Mouse (Mus musculus) midbrain, embryonic 10.5 days (tissue): ENCODE results near the gene Depdc7. TPM values are rescaled to one million over a fixed set of nuclear protein-coding genes. Genes with fewer than 3 reads are reported as not detected.

Experiments used
- DNase-seq: peaks from one replicate; pipeline ENCODE4 v3.0.0-alpha.2; 2017; ENCODE audit warnings: low spot score
- H3K27ac ChIP-seq: fragments of 300-500 bp; sonication (generic); replicated peaks from 2 replicates; pipeline ENCODE4 v1.5.1; 2016; ENCODE audit warnings: mild to moderate bottlenecking
- H3K27me3 ChIP-seq: fragments of 300-500 bp; sonication (generic); 2 replicates; pipeline ENCODE4 v1.6.1; 2016; ENCODE audit warnings: low read depth, mild to moderate bottlenecking; ENCODE audit not compliant: poor library complexity, severe bottlenecking
- H3K36me3 ChIP-seq: fragments of 300-500 bp; sonication (generic); 2 replicates; pipeline ENCODE4 v1.6.1; 2016; ENCODE audit warnings: mild to moderate bottlenecking, moderate library complexity
- H3K4me1 ChIP-seq: fragments of 300-500 bp; sonication (generic); 2 replicates; pipeline ENCODE4 v1.6.1; 2016
- H3K4me3 ChIP-seq: fragments of 300-500 bp; sonication (generic); 2 replicates; pipeline ENCODE4 v1.5.1; 2016; ENCODE audit warnings: mild to moderate bottlenecking, moderate library complexity
- H3K9me3 ChIP-seq: fragments of 300-500 bp; sonication (generic); replicated peaks from 2 replicates; pipeline ENCODE4 v1.6.1; 2016; ENCODE audit warnings: mild to moderate bottlenecking
- WGBS: fragments of 180-500 bp; shearing (Covaris S2); methylation state at CpG from one replicate; pipeline ENCODE4 v1.1.7; 2016; 5-methylcytosine and 5-hydroxymethylcytosine counted together
- polyA plus RNA-seq: library from polyadenylated mRNA; unstranded; fragments of >200 nt; fragmentation: Nextera tagmentation; extraction: Ambion mirVana; gene quantifications from 2 replicates; pipeline ENCODE4 v1.2.1, GENCODE M21; 2016

Gene Depdc7
- 3.5 TPM in 2 replicates for polyA plus RNA-seq

DNA sequence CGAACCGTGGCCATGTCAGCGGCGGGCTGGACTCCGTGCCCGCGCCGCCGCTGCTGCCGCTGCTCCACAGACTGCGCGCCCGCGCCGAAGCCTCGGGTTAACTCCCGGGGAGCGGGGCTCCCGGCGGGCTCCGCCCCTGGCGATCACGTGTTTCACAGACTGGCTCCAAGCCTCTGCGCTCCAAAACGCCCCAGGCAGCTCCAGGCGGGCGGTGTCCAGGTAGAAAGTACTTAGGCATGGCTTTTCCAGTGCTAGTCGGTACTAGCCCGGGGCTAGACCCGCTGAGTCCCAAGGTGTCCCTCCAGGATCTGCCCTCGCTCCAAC, at the start of gene Depdc7:
Gene Depdc7 (minus strand): TSS at position 138 of the 324 bp plus-strand sequence.
- H3K27ac ChIP-seq: peak within 1 kb of the TSS; percentile 83
- H3K27me3 ChIP-seq: peaks cover 46% of the 10 kb centered on the region
- 0% methylated on average over 31 of the region's 31 CpGs for WGBS

DNA sequence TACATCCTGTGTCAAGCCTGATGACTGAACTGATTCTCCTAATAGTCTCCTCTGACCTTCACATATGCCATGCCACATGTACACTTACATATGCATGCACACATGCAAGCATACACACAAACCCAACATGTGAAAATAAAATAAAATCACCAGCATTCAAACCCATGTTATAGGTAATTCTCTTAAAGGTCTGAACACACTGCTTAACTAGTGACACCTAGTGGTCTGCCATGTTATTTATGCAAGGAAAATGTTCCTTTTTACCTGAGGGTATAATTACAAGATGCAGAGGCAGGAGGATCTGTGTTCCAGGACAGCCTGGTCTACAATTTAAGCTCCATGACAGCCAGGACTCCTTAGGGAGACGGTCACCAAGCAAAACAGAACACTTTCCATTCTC, 32.1 kb upstream of the Depdc7 start:
- no peaks in the 10 kb centered on the region for H3K4me1 ChIP-seq
- no peak for DNase-seq
- H3K4me3 ChIP-seq: no peak overlapping the region
- peaks cover 94% of the 10 kb centered on the region for H3K36me3 ChIP-seq
- H3K9me3 ChIP-seq: no peaks in the 10 kb centered on the region
- WGBS: 89% methylated on average over 1 of the region's 1 CpGs
- no peak overlapping the region for H3K27ac ChIP-seq
- H3K27me3 ChIP-seq: no peaks in the 10 kb centered on the region

More for the DNA sequence above, at the start of gene Depdc7:
- peak; percentile 86 for DNase-seq
- Histone ChIP-seq H3K4me1 (peaks cover 24% of the 10 kb centered on the region), H3K4me3 (peak within 1 kb of the TSS; percentile 78), H3K36me3 (no peaks in the 10 kb centered on the region), H3K9me3 (no peaks in the 10 kb centered on the region)

DNA sequence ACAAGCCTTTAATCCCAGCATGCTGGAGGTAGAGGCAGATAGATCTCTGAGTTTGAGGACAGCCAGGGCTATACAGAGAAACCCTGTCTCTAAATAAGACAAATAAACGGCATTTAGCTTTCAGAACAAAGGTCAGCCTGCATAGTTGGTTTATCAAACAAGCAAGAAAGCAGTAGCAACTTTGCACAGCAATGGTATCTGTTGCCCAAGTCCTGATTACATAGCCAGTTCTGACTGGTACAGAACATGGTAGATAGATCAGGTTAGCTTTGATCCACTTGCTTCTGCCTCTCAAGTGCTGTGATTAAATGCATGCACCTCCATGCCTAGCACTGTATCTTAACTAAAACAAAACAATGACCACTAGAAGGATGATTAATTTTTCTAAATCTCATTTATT, 26.0 kb upstream of the Depdc7 start:
- H3K9me3 ChIP-seq: no peaks in the 10 kb centered on the region
- peaks cover 97% of the 10 kb centered on the region for H3K36me3 ChIP-seq
- no peak overlapping the region for H3K27ac ChIP-seq
- DNase-seq: no peak
- 94% methylated on average over 1 of the region's 1 CpGs for WGBS
- H3K4me3 ChIP-seq: no peak overlapping the region
- no peaks in the 10 kb centered on the region for H3K4me1 ChIP-seq
- no peaks in the 10 kb centered on the region for H3K27me3 ChIP-seq

DNA sequence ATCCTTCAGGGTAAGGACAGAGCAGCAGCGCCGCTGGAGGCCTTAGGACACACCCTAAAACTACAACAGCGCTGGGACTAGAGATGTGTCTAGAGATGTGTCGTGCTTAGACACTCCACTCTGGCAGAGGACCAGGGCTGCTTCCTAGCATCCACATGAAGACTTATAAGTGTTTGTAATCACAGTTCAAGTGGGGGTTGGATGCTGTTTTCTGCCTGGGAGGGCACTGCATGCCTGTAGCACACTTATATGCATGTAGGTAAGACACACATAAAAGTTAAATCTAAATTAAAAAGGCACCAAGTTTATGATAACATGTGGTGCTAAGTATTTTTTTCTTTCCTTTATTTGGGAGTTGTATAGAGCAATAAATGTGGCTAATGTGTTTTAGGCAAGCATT, 21.3 kb upstream of the Depdc7 start:
- H3K27me3 ChIP-seq: no peaks in the 10 kb centered on the region
- no peaks in the 10 kb centered on the region for H3K4me1 ChIP-seq
- no peak for DNase-seq
- 94% methylated on average over 4 of the region's 4 CpGs for WGBS
- peaks cover 96% of the 10 kb centered on the region for H3K36me3 ChIP-seq
- H3K9me3 ChIP-seq: no peaks in the 10 kb centered on the region
- no peak overlapping the region for H3K27ac ChIP-seq
- H3K4me3 ChIP-seq: no peak overlapping the region

DNA sequence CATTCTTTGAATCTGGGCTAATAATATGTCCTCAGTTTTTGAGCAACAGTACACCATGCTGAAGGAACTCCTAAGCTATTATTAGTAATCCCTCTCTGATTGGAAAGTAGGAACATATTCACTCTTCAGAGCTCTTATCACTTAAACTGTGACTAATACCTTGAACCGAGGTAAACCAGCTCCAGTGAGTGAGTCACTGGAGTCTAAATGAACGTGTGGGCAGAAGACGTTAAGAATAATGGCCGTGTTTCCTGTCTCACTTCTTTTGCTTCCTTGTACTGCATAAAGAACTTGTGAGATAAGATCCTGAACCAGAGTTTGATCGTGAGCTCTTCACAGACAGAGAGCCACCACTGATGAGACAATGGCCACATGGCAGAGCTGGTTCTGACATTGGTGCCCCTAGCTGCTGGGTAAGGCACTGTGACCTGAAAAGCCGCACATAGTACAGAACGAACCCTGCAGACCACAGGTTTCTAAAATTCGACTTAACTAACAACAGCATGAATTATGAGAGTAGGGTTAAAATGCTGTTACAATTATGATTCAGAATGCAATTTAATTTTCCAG, 20.5 kb upstream of the Depdc7 start:
- Histone ChIP-seq H3K27me3 (no peaks in the 10 kb centered on the region), H3K9me3 (no peaks in the 10 kb centered on the region), H3K36me3 (peaks cover 94% of the 10 kb centered on the region), H3K4me1 (no peaks in the 10 kb centered on the region), H3K27ac (no peak overlapping the region), H3K4me3 (no peak overlapping the region)
- WGBS: 92% methylated on average over 8 of the region's 8 CpGs
- DNase-seq: no peak

DNA sequence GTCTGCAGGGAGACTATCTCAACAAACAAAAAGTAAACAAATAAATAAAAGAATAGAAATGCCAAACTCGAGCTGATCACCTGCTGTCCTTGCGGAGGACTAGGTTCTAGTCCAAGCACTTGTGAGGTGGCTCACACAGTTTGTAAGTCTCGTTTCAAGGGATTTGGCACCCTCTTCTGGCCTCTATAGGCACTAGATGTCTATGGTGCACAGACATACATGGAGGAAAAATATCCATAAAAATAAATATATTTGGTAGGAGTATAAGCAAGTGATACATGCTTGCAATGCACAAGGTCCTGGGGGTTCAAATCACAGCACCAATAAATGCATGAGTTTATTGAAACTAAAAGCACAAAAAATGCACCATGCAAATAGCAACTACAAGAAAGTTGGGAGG, 7.9 kb upstream of the Depdc7 start:
- H3K36me3 ChIP-seq: peaks cover 6% of the 10 kb centered on the region
- no peaks in the 10 kb centered on the region for H3K27me3 ChIP-seq
- H3K4me1 ChIP-seq: no peaks in the 10 kb centered on the region
- no peaks in the 10 kb centered on the region for H3K9me3 ChIP-seq
- no peak overlapping the region for H3K27ac ChIP-seq
- H3K4me3 ChIP-seq: no peak overlapping the region
- DNase-seq: no peak
- 70% methylated on average over 3 of the region's 3 CpGs for WGBS

DNA sequence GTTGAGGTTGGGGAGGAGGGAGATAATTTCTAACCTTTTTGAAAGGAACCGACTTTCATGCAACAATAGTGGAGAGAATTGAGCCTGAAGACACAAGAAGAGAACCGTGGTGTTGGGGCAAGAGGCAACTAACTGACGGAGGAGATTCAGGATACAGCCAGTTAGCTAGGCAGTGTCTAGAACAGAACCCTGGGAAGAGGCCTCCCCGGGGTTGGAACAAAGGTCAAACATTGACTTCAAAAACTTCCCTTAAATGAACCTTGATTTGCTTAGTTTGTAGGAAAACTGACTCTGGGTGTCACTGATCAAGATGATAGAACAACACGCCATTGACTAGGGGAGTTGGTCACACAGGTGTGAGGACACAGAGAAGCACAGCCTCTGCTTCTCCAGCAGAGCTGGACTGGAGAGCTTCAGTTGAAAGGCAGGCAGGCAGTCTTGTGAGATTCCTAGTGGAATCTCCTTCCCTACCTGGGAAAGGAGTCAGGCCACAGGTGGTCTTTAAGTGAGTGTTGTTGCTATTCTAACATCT, 6.0 kb upstream of the Depdc7 start:
- no peak for DNase-seq
- Histone ChIP-seq H3K36me3 (peaks cover 6% of the 10 kb centered on the region), H3K4me3 (no peak overlapping the region), H3K27me3 (peaks cover 6% of the 10 kb centered on the region), H3K27ac (no peak overlapping the region), H3K4me1 (no peaks in the 10 kb centered on the region), H3K9me3 (no peaks in the 10 kb centered on the region)
- WGBS: 81% methylated on average over 5 of the region's 5 CpGs

DNA sequence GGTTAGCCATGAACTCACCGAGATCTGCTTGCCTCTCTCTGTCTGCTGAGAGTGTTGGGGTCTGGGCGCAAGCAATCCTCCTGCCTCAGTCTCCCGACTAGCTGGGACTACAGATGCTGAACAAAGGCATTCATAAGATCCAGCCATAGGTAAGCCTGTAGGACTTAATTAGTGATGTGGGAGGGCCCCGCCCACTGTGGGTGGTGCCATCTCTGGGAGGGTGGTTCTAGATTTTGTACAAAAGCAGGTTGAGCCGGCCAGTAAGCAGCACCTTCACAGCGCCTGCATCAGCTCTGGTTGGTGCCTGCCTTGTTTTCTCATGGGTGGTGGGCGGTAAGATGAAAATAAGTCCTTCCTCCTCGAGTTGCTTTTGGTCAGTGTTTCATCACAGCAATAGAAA, 3.6 kb upstream of the Depdc7 start:
- Histone ChIP-seq H3K4me3 (no peak overlapping the region), H3K9me3 (no peaks in the 10 kb centered on the region), H3K4me1 (peaks cover 18% of the 10 kb centered on the region), H3K36me3 (no peaks in the 10 kb centered on the region), H3K27me3 (peaks cover 30% of the 10 kb centered on the region), H3K27ac (no peak overlapping the region)
- no peak for DNase-seq
- WGBS: 60% methylated on average over 8 of the region's 8 CpGs

DNA sequence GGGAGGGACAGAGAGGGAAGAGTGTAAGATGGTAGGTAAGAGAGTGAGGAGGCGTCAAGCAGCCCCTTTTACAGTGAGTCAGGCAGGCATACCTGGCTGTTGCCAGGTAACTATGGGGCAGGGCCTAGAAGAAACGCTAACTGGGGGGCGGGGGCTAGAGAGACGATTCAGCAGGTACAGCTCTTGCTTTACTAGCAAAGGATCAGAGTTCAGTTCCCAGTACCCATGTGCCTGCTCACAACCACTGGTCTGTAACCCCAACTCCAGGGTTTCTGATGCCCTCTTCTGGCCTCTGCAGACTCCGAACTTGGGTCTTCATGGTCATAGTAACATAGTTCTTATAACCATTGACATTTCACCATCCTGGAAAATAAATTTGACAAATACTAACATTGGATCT, 1.3 kb upstream of the Depdc7 start:
- no peak for DNase-seq
- no peaks in the 10 kb centered on the region for H3K9me3 ChIP-seq

DNA sequence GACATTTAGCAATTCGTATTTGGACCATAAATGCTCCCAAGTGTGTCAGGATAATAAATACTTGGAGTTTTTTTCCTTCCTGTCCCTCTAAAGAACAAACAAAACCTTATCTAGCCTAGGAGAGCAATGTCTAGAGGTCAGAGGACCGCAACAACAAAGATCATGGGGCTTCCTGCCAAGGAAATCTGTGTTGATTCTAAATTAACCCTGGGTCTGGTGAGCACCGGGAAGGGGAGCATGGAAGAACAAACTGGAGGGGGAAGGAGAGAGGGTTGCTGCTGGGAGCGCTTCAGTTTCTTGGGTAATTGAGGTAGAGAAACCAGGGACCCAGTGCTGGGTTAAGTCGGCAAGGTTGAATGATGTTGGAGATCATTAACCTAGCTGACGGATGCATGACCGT, 482 bp upstream of the Depdc7 start:
- H3K4me3 ChIP-seq: peak overlapping the region; percentile 78
- peaks cover 46% of the 10 kb centered on the region for H3K27me3 ChIP-seq
- no peak overlapping the region; the same call in 1 of the 2 replicates for H3K27ac ChIP-seq
- H3K36me3 ChIP-seq: no peaks in the 10 kb centered on the region
- DNase-seq: no peak
- peaks cover 24% of the 10 kb centered on the region for H3K4me1 ChIP-seq
- no peaks in the 10 kb centered on the region for H3K9me3 ChIP-seq
- WGBS: 21% methylated on average over 7 of the region's 7 CpGs

More for the DNA sequence above, 1.3 kb upstream of the Depdc7 start:
- H3K36me3 ChIP-seq: no peaks in the 10 kb centered on the region
- WGBS: 42% methylated on average over 5 of the region's 5 CpGs
- no peak overlapping the region for H3K4me3 ChIP-seq
- H3K4me1 ChIP-seq: peaks cover 24% of the 10 kb centered on the region
- peaks cover 46% of the 10 kb centered on the region for H3K27me3 ChIP-seq
- H3K27ac ChIP-seq: no peak overlapping the region

DNA sequence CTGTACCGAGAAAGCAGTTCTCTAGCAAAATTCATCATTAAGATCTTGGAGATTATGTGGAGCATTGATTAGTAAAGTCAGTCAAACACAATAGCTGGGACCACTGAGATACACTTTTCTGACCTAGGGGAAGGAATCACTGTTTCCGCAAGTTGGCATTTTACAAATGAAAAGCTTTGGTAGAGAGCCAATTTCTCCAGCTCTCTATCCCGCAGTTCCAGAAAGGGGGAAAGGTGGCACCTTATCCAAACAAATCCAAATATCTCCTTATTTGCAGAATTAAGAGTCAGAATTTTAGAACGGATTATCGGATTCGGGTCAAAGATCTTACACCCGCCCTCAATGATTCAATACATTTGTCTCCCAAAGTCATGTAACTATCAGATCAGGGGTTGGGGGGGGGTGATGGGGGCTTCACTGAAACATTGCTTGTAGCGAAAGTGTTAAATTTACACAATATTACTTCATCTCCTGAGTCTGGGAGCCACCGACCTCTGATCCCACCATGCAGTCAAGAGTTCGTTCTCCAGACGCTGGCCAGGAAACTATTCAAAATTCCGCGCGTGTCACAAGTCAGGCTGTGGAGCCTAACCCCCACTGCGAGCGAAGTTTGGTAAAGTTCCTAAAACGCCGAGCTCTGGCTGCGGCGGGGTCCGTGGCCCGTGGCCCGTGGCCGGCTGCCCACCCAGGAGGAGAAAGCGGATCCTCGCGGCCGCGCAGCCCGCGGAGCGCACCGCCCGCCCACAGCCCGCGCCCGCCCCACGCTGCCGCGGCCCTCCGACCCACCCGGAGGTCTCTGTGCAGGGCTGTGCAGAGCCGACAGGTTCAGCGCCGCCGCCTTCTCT, 560 bp downstream of the Depdc7 start:
- no peak for DNase-seq
- 5% methylated on average over 45 of the region's 46 CpGs for WGBS
- Histone ChIP-seq H3K36me3 (no peaks in the 10 kb centered on the region), H3K27me3 (peaks cover 46% of the 10 kb centered on the region), H3K9me3 (no peaks in the 10 kb centered on the region), H3K27ac (peak overlapping the region; percentile 83), H3K4me3 (peak overlapping the region; percentile 78), H3K4me1 (peaks cover 24% of the 10 kb centered on the region)

DNA sequence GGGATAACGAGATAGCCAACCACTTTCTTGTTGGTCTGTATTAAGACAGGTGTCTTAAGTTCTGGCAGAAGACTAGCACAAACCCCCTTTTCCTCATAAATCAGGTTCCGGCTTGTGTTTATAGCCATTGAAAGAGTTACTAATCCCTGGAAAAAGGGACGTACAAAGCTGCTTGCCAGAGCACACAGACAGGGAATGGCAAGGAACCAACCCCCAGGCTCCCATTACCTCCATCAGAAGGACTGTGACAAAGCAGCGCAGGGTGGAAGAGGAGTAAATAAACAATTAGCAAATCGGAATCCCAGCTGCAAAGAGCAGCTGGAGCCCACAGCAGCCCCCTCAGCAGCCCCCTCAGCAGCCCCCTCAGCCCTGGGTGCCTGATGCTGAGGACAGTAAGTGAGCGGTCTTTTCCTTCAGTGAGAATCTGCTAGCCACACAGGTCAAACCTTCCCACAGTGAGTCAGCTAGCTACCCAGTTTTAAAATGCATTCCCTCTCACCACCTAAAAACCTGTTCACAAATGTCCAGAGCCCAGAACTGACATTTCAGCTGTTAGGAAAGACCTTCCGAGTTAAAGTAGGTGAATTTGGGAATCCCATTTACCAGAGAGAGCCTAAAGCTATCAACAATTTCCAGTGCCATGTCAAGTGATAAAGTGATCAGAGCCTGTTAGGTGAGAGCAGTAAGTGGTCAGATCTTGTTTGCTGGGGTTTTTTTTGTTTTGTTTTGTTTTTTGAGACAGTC, 1.5 kb downstream of the Depdc7 start:
- no peaks in the 10 kb centered on the region for H3K9me3 ChIP-seq
- H3K27ac ChIP-seq: no peak overlapping the region
- 21% methylated on average over 7 of the region's 7 CpGs for WGBS
- H3K27me3 ChIP-seq: peaks cover 46% of the 10 kb centered on the region
- H3K4me1 ChIP-seq: peaks cover 24% of the 10 kb centered on the region
- peak; percentile 20 for DNase-seq
- no peak overlapping the region for H3K4me3 ChIP-seq
- no peaks in the 10 kb centered on the region for H3K36me3 ChIP-seq
